24 mouse cellular contexts compared by ENCODE assay signal in the genomic region with DNA sequence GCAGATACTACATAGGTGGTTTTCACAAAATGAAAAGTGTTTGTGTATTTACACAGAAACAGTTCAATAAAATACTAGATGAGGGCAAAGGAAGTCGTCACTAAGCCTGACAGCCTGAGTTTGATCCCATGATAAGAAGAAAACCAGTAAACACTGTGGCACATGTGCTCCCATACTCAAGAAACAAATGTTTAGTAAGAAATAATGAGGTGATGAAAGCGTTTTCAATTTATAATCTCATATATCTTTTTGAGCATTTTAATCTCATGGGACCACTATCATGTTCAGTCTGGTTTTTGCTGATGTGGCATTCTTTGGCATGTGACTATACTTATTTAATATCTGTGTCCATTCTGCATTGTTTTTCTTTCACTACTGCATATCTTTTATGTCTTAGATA.
"Had no signal": no experiment of that assay in that cellular context is flagged by ENCODE, and none has a peak within 500 bp of the region (broad histone marks: within the 10 kb centered on the region; RNA-seq: fewer than 3 reads in every experiment).

No protein-coding gene starts in this region.

- H3K9ac ChIP-seq: heart, embryonic 13.5 days; heart, embryonic 15.5 days; hindbrain, embryonic 13.5 days; hindbrain, embryonic 15.5 days; intestine, embryonic 15.5 days; limb, embryonic 15.5 days; liver, embryonic 14.5 days had no signal

- DNase-seq: gastrocnemius, postnatal 14 days; gastrocnemius, postnatal 36 days; heart, adult 2 months; heart, postnatal 14 days; heart, postnatal 36 days; kidney, adult 18-20 months; kidney, adult 8-10 months; kidney, postnatal 10 days; kidney, postnatal 25 days; kidney, postnatal 4 days; left cerebral cortex, postnatal 4 days had no signal

- H3K27ac ChIP-seq: heart, adult 2 months; heart, embryonic 13.5 days; heart, embryonic 15.5 days; hindbrain, embryonic 13.5 days; hindbrain, embryonic 15.5 days; hindbrain, postnatal 0 days; intestine, embryonic 15.5 days; layer of hippocampus, adult 2 months; left cerebral cortex, adult 2 months; limb, embryonic 13.5 days; limb, embryonic 15.5 days; liver, embryonic 14.5 days had no signal

- H3K9me3 ChIP-seq: heart, embryonic 13.5 days; heart, embryonic 15.5 days; hindbrain, embryonic 13.5 days; hindbrain, embryonic 15.5 days; intestine, embryonic 15.5 days; limb, embryonic 13.5 days; limb, embryonic 15.5 days had no signal

- H3K36me3 ChIP-seq: heart, embryonic 13.5 days; heart, embryonic 15.5 days; hindbrain, embryonic 13.5 days; hindbrain, embryonic 15.5 days; intestine, embryonic 15.5 days; limb, embryonic 13.5 days; limb, embryonic 15.5 days had no signal

- H3K4me3 ChIP-seq: heart, adult 2 months; heart, embryonic 13.5 days; heart, embryonic 15.5 days; hindbrain, embryonic 13.5 days; hindbrain, embryonic 15.5 days; intestine, embryonic 15.5 days; layer of hippocampus, adult 2 months; left cerebral cortex, adult 2 months; limb, embryonic 13.5 days; limb, embryonic 15.5 days had no signal

- ATAC-seq: hindbrain, postnatal 0 days; inflammation-experienced regulatory T-cells, adult 6 months; intestine, embryonic 15.5 days; intestine, postnatal 0 days had no signal
